Mouse (Mus musculus) hindbrain, embryonic 11.5 days (tissue): ENCODE measurements around the gene Ahrr. TPM values are rescaled to one million over a fixed set of nuclear protein-coding genes. Genes with fewer than 3 reads are reported as not detected.

Experiments used
- ATAC-seq: fragments of 200-750 bp; cut with Nextera tagmentation; 2 replicates; pipeline ENCODE4 v1.8.0; 2017; ENCODE audit warnings: mild to moderate bottlenecking, moderate TSS enrichment, moderate library complexity; ENCODE audit not compliant: low FRiP score
- DNase-seq: peaks from one replicate; pipeline ENCODE4 v3.0.0-alpha.2; 2015; ENCODE audit warnings: low spot score
- H3K27ac ChIP-seq: fragments of 300-500 bp; sonication (generic); 2 replicates; pipeline ENCODE4 v1.5.1; 2014; ENCODE audit warnings: mild to moderate bottlenecking, low read depth, low read length
- H3K27me3 ChIP-seq: fragments of 300-500 bp; sonication (generic); 2 replicates; pipeline ENCODE4 v1.6.1; 2014; ENCODE audit warnings: mild to moderate bottlenecking, low read length, moderate library complexity, mixed read lengths; ENCODE audit not compliant: control insufficient read depth, insufficient read depth
- H3K36me3 ChIP-seq: fragments of 300-500 bp; sonication (generic); 2 replicates; pipeline ENCODE4 v1.6.1; 2014; ENCODE audit warnings: mild to moderate bottlenecking, low read length, moderate library complexity, mixed read lengths; ENCODE audit not compliant: control insufficient read depth, insufficient read depth
- H3K4me1 ChIP-seq: fragments of 300-500 bp; sonication (generic); replicated peaks from 2 replicates; pipeline ENCODE4 v1.6.1; 2014; ENCODE audit warnings: low read length, mixed read lengths; ENCODE audit not compliant: control insufficient read depth, insufficient read depth
- H3K4me2 ChIP-seq: fragments of 300-500 bp; sonication (generic); replicated peaks from 2 replicates; pipeline ENCODE4 v1.6.1; 2014; ENCODE audit warnings: mild to moderate bottlenecking, low read depth, low read length
- H3K4me3 ChIP-seq: fragments of 300-500 bp; sonication (generic); 2 replicates; pipeline ENCODE4 v1.5.1; 2014; ENCODE audit warnings: low read depth, low read length
- H3K9ac ChIP-seq: fragments of 300-500 bp; sonication (generic); 2 replicates; pipeline ENCODE4 v1.6.1; 2014; ENCODE audit warnings: low read depth, low read length
- H3K9me3 ChIP-seq: fragments of 300-500 bp; sonication (generic); 2 replicates; pipeline ENCODE4 v1.6.1; 2016; ENCODE audit warnings: low read length; ENCODE audit not compliant: control insufficient read depth
- WGBS: fragments of 180-500 bp; shearing (Covaris S2); extraction: QIAGEN DNeasy Blood & Tissue Kit; methylation state at CpG from one replicate; pipeline ENCODE4 v1.1.7; 2014; 5-methylcytosine and 5-hydroxymethylcytosine counted together
- polyA plus RNA-seq: library from polyadenylated mRNA; unstranded; fragments of >200 nt; fragmentation: Nextera tagmentation; extraction: Ambion mirVana; gene quantifications from 2 replicates; pipeline ENCODE4 v1.2.1, GENCODE M21; 2014

Ahrr gene
- polyA plus RNA-seq, 1 experiment from 2014 or later, result 1.5 TPM

- WGBS, result 4% methylated on average over 35 of the region's 35 CpGs
- Histone ChIP-seq H3K4me2 (peak overlapping the region; percentile 96), H3K4me1 (no peaks in the 10 kb centered on the region), H3K36me3 (no peaks in the 10 kb centered on the region), H3K9ac (peak overlapping the region; percentile 83), H3K9me3 (no peaks in the 10 kb centered on the region), H3K27me3 (no peaks in the 10 kb centered on the region), H3K27ac (no peak overlapping the region), H3K4me3 (peak overlapping the region; percentile 51)
- peak; percentile 82 for ATAC-seq
- peak; percentile 70 for DNase-seq
Measured at GRCm38 (mm10) chr13:74259460-74260230, 32.5 kb downstream of the Ahrr start.

GRCm38 (mm10) chr13:74246494-74246893 is 45.6 kb downstream of the Ahrr start:
- DNase-seq, result no peak
- H3K9me3 ChIP-seq, result no peaks in the 10 kb centered on the region
- H3K4me1 ChIP-seq, result no peaks in the 10 kb centered on the region
- ATAC-seq, result no peak
- H3K27me3 ChIP-seq, result no peaks in the 10 kb centered on the region
- H3K4me2 ChIP-seq, result no peak overlapping the region
- no peak overlapping the region for H3K27ac ChIP-seq
- no peak overlapping the region for H3K9ac ChIP-seq
- H3K36me3 ChIP-seq, result no peaks in the 10 kb centered on the region
- no peak overlapping the region for H3K4me3 ChIP-seq

DNA sequence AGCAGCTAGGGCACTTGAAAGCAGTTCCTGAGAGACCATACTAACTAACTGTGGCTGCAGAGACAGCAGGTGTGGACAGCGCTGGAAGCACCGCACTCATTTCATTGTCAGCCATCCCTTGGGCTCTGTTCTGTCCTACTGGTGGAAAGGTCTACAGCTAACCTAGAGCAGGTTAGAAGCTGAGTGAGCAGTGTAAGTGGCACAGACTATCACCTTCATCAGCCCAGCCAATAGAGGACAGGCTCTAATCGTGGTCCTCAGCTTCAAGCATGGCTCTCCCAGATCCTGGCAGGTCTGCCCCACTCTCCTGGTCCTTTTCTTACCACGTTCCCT is 46.3 kb downstream of the Ahrr start:
- Histone ChIP-seq H3K4me3 (no peak overlapping the region), H3K4me2 (peak overlapping the region; percentile 15; the same call in 1 of the 2 replicates), H3K27ac (no peak overlapping the region)

GRCm38 (mm10) chr13:74245214-74245898 is 46.8 kb downstream of the Ahrr start:
- Histone ChIP-seq H3K27ac (no peak overlapping the region), H3K4me1 (no peaks in the 10 kb centered on the region), H3K4me3 (no peak overlapping the region), H3K36me3 (no peaks in the 10 kb centered on the region), H3K9me3 (no peaks in the 10 kb centered on the region), H3K27me3 (no peaks in the 10 kb centered on the region), H3K4me2 (peak overlapping the region; percentile 15; the same call in 1 of the 2 replicates), H3K9ac (no peak overlapping the region)
- WGBS, result 30% methylated on average over 17 of the region's 17 CpGs
- peak; percentile 97 for ATAC-seq
- DNase-seq, result peak; percentile 85

More for the DNA sequence above, 46.3 kb downstream of the Ahrr start:
- Histone ChIP-seq H3K4me1 (no peaks in the 10 kb centered on the region), H3K36me3 (no peaks in the 10 kb centered on the region), H3K9ac (no peak overlapping the region), H3K9me3 (no peaks in the 10 kb centered on the region), H3K27me3 (no peaks in the 10 kb centered on the region)
- ATAC-seq (peak; percentile 77), DNase-seq (no peak)
- WGBS, result 69% methylated on average over 4 of the region's 4 CpGs

DNA sequence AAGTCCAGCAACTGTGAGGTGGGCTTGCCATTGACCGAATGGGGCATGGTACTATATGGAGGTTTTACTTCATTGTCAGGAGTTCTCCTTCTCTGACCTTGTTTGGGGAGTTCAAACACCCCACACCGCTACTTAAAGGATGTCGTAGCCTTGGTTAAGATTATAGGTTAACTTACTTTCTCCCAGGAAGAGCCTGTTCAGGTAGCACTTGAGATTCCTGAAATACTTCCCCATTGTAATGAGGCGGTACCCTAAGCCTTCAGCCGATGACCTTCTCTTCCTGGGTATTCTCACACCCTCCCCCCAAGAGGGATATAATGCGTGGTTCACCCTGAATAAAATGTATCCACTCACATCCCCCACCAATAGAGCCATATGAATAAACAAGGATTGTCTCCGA is 54.6 kb downstream of the Ahrr start:
- no peak overlapping the region for H3K4me3 ChIP-seq
- 78% methylated on average over 7 of the region's 7 CpGs for WGBS
- DNase-seq (no peak), ATAC-seq (no peak)
- H3K9ac ChIP-seq, result no peak overlapping the region
- no peaks in the 10 kb centered on the region for H3K36me3 ChIP-seq
- no peaks in the 10 kb centered on the region for H3K27me3 ChIP-seq
- no peak overlapping the region for H3K27ac ChIP-seq
- H3K4me1 ChIP-seq, result no peaks in the 10 kb centered on the region
- H3K4me2 ChIP-seq, result no peak overlapping the region
- no peaks in the 10 kb centered on the region for H3K9me3 ChIP-seq

DNA sequence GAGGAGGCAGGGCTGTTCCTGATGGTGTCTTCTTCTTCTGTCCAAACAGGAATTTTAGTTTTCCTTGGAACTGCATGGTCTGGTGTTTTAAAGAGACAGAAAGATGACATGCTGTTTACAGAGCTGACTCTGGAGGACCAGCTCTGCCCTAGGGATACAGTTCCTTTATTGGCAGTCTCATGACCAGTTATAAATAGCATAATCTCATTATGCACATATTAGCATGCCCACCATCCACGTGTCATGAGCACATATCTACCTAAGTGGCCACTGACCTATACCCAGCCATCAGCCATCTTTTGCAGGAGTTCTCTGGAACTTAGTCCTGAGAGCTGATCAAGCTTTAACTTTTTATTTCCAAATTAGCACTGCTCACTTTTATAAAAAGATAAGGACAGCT is 71.5 kb downstream of the Ahrr start:
- H3K4me3 ChIP-seq, result no peak overlapping the region
- DNase-seq, result no peak
- no peak for ATAC-seq
- no peaks in the 10 kb centered on the region for H3K4me1 ChIP-seq
- H3K36me3 ChIP-seq, result no peaks in the 10 kb centered on the region
- WGBS, result 45% methylated on average over 1 of the region's 1 CpGs
- no peaks in the 10 kb centered on the region for H3K27me3 ChIP-seq
- no peak overlapping the region for H3K4me2 ChIP-seq
- no peaks in the 10 kb centered on the region for H3K9me3 ChIP-seq
- no peak overlapping the region for H3K9ac ChIP-seq
- H3K27ac ChIP-seq, result no peak overlapping the region

- ATAC-seq, result no peak
- H3K36me3 ChIP-seq, result no peaks in the 10 kb centered on the region
- H3K9me3 ChIP-seq, result no peaks in the 10 kb centered on the region
- H3K4me2 ChIP-seq, result no peak overlapping the region
- no peak overlapping the region for H3K27ac ChIP-seq
- no peak for DNase-seq
- no peaks in the 10 kb centered on the region for H3K4me1 ChIP-seq
- no peak overlapping the region for H3K4me3 ChIP-seq
- WGBS, result 83% methylated on average over 3 of the region's 3 CpGs
- H3K9ac ChIP-seq, result no peak overlapping the region
- no peaks in the 10 kb centered on the region for H3K27me3 ChIP-seq
Measured at GRCm38 (mm10) chr13:74218441-74218840, 73.7 kb downstream of the Ahrr start.

GRCm38 (mm10) chr13:74208986-74209345 is 83.2 kb downstream of the Ahrr start:
- H3K9ac ChIP-seq, result peak overlapping the region; percentile 84
- H3K36me3 ChIP-seq, result no peaks in the 10 kb centered on the region
- 18% methylated on average over 12 of the region's 12 CpGs for WGBS
- DNase-seq (no peak), ATAC-seq (peak; percentile 56; the same call in 1 of the 2 replicates)
- H3K4me2 ChIP-seq, result peak overlapping the region; percentile 52
- peak overlapping the region; percentile 84 for H3K4me3 ChIP-seq
- no peaks in the 10 kb centered on the region for H3K27me3 ChIP-seq
- H3K9me3 ChIP-seq, result no peaks in the 10 kb centered on the region
- peak overlapping the region; percentile 62 for H3K27ac ChIP-seq
- 0 out of 2 replicates have a peak, but pooled peaks cover 2% of the 10 kb centered on the region for H3K4me1 ChIP-seq
